Mouse (Mus musculus): ENCODE data around the gene Cdyl2.
A peak's percentile ranks its signal among the peaks of the same experiment; 100 is the strongest.

Cdyl2 gene

DNA sequence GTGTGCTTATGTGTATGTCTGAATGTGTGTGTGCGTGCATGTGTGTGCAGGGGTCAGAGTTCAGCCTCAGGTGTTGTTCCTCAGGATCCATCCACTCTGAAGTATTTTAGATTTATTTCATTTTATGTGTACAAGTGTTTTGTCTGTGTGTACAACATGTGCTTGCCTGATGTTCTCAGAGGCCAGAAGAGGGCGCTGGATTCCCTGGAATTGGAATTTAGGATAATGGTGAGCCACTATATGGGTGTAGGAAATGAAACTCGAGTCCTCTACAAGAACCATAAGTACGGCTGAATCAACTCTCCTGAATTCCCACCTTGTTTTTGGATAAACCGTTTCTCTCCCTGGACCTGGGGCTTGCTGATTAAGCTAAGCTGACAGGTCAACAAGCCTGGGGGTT is 61.2 kb downstream of the Cdyl2 start:
- DNase-seq (ENCODE audit: low spot score): peak; percentile 38

DNA sequence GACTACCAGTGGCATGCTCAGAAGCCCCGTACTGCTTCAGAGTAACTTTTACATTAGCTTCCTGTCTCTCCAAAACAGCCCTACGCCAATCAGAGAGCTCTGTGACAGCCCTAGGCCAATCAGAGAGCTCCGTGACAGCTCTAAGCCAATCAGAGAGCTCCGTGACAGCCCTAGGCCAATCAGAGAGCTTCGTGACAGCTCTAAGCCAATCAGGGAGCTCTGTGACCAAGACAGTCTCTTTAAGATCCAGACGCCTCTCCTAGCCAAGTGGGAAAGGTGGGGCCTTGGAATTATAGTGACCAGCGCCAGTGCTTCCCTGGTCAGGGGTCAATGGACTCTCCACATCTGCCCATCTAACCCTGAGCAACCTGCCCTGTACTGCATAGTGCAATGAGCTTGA is 62.2 kb downstream of the Cdyl2 start:
- DNase-seq (ENCODE audit: low spot score): no peak

DNA sequence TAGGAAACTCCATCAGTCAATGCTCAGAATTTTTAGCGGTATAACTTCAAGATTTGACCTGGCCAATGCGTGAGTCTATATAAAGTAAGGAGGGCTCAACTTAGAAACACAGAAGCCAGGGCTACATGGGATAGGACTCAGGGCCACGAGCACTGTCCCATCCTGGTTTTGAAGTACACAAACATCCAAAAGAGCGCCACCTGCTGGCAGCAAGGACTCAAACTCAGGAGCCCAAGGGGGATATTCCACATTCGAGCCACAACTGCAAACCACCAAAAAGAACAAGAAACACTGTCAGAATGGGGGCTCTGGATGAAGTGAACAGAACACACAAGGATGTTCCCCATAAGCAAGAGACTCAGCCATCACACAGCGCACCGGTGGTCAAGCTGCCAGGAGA is 63.8 kb downstream of the Cdyl2 start:
- no peak for DNase-seq (ENCODE audit: low spot score)

DNA sequence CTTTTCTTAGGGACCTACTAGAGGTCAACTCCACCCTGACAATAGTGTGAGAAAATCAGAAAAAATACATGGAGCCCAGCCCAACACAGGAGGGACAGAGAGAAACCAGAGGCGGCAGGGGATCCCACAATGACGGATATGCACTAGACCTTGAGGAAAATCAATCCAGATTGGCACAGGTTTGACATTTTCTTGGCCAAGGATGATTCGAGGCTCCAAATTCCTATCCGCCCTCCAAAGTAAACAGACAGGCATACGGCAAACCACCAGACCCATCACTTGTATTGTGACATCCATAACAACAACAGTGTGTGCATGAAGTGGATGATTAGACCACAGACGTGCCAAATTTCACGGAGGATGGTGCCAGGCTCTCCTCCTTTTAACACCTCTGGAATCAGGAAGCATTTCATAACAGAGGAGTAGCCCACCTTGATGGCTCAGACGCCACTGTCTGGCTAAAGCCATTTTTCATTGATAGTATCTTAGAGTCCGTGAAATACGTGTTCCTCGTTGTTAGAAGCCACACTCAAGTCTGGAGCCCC is 65.9 kb downstream of the Cdyl2 start:
- no peak for DNase-seq (ENCODE audit: low spot score)

DNA sequence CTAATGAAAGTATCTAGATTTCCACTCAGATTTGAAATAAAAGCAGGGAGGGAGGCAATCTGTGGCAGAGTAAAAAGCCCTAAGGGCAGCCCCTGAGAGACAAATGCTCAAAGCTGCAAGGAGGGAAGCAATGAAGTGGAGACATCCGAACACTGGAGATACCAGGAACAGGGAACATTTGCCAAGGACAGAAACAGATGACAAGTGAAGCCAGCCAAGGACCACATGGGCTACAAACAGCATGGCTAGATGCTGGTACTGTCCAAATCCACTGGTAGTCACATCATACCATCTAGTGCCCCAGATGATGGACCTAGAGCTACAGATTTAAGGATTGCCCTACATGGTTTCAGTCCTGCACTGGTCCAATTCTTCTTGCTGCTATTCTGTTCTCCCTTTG is 71.3 kb downstream of the Cdyl2 start:
- DNase-seq (ENCODE audit: low spot score): no peak

DNA sequence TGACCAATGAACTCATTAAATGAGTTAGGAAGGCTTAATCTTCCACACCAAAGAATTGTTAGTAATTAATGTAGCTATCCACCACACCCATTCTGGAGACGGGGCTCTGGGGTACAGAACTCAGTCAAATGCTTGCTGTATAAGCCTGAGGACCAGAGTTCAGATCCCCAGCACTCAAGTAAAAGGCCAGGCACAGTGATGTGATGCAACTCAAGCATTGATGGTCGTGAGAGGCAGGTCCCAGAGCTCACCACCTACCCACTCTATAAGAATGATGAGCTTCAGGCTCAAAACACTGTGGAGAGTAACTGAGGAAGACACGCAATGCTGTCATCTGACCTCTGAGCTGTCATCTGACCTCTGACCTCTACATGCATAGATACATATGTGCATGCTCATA is 76.0 kb downstream of the Cdyl2 start:
- no peak for DNase-seq (ENCODE audit: low spot score)

DNA sequence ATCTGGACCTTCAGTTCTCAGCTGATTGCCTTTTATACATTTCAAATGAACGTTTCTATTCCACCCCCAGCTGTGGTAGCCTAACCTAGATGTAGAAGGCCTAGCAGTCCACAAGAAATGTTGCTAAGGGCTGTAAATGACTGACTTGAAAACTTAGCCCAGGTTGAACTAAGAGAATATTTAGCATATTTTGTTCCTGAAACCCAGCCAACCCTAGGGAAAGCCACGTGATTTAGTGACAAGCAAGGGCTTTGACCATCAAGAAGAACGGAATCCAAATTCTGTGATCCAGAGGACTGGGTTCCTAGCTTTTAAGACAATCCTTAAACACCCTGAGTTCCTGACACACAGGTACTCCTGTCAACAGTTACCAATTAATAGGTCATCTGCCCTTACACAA is 77.9 kb downstream of the Cdyl2 start:
- no peak for DNase-seq (ENCODE audit: low spot score)

DNA sequence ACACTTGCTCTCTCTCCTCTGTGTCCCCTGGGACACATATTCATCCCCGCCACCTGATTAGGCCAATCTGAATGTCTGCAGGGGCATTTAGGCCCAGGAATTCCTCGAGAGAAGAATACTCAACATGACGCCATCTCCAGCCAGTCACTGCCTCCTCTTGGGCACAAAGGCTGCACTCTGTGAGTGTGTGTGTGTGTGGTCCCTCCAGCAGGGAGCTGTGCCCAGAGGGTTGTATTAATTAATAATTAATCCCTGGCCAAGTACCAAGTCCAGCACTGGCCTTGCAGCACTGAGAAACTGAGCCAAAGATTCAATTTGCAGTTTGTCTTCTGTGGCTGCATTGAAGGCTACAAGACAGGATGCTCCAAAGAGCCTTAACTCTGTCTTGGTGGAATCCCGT is 79.8 kb downstream of the Cdyl2 start:
- DNase-seq (ENCODE audit: low spot score): no peak

DNA sequence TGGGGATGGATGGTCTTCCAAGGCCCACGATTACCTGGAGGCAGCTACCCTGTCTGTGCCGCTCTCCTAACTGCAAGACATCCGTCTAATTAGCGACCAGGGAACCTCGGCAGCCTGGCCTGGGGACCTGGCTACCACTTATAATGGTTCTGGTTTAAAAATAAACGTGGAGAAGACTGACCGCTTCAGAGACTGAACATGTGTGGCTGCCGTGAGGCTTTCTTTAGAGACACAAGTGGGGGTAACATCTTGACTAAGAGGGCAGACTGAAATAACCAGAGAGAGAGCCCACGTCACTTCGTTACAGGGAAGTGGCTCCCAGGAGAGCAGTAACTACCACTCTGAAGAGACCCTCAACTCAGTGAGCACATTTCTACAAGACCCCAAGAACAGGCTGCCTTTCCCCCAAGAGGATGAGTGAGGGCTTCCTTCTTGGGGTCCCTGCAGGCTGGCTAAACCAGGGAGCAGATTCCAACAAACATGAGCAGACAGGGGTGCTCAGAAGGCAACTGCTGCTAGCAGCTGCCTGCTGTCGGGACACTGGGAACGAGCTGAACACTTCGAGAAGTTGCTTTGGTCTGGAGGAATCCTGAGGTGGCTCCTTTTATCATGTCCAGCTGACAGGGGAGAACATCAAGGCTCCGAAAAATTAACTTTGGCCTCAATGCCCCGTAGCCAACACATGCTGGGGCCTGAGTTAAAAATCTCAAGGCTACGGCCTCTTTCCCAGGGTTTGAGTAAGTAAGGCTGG is 82.6 kb downstream of the Cdyl2 start:
- DNase-seq (ENCODE audit: low spot score): no peak

DNA sequence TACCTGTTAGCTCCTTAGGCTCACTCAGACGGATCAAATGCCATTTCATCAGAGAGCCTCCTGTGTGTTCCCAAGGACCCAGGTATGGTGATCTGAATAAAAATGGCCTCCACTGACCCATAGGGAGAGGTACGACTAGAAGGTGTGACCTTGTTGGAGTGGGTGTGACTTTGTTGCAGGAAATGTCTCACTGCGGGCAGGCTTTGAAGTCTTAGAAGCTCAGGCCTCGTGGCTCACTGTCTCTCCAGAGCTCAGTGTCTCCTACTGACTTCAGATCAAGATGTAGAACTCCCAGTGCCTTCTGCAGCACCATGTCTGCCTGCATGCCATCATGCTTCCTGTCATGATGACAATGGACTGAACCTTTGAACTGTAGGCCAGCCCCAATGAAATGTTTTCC is 87.4 kb downstream of the Cdyl2 start:
- no peak for DNase-seq (ENCODE audit: low spot score)

DNA sequence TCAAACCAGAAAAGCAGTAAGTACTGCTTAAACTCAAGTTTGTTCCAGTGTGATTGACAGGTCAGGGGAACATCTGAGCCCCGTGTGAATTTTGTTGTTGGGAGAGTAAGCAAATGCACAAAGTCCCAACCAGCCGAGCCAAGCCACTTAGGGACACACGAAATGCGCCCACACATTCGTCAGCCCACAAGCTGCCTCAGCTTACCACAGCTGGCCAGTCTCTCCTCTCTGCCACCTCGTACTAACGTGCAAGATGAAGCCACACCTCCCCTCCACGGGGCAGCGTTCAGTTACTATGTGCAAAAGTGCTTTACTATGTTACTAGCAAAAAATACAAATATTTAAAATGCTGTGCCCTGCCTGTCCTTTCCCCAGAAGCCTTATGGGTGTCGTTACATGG is 91.9 kb downstream of the Cdyl2 start:
- no peak for DNase-seq (ENCODE audit: low spot score)

DNA sequence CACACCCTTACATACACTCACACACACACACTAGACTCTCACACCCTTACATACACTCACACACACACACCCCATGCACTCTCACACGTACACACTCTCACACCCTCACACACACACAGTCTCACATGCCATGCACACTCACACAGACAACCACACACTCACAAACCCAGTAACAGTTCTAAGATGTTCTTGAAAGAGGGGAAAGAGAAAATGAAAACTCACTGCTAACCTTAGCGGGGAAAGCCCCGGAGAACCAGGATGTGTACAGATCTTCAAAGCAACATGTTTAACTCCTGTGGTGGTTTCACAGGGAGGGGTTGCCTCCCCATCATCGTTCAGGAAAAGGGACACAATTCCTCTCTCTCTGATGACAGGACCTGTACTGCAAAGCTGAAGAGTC is 94.8 kb downstream of the Cdyl2 start:
- no peak for DNase-seq (ENCODE audit: low spot score)

DNA sequence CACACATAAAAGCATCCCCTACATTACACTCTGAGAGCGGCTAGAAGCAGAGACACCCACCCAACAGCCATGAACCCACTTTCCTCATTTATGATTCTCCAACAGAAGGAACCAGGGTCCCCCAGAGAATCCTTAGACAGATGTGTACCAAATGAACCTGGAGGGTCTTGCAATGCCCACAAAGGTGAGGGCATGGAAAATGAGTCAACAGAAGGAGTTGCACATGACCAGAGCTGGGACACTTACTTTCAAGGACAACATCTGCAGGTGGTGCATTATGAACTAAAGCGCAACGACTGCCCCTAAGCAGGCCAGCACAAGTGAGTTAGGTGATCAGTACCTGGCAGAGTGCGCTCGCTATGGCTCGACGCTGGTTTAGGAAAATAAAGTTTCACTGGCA is 95.6 kb downstream of the Cdyl2 start:
- DNase-seq (ENCODE audit: low spot score): no peak

DNA sequence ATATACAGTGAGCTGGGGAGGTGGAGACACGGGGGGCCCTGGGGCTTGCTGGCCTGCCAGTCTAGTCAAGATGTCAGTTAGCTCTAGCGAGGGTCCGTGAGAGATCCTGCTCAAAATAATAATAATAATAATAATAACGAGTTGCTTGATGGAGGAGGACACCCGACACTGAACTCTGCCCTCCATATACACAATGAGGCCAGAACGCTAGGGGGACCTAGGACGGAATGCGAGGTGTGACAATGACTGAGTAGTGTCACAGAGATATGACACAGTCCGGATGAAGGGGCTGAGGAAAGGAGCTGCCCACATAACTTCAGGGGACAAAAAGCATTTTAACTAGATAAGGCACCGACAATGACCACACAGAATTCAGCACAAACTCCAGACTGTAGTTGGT is 96.4 kb downstream of the Cdyl2 start:
- DNase-seq (ENCODE audit: low spot score): no peak

DNA sequence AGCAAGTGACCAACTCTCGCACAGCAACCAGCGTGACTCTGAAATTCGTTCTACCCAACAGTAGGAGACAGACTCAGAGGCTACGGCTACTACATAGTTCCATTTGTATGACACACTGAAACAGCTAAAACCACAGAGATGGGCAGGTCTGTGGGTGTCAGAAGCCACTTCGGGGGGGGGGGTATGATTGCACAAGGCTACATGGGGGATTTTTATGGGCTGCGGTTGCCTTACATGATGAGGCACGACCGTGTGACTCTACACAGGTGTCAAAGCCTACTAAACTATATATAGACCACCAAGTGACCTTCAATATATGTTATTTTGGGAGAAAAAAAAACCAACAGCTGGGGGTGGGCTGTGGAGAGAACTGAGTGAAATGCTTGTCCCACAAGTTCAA is 96.8 kb downstream of the Cdyl2 start:
- DNase-seq (ENCODE audit: low spot score): no peak

DNA sequence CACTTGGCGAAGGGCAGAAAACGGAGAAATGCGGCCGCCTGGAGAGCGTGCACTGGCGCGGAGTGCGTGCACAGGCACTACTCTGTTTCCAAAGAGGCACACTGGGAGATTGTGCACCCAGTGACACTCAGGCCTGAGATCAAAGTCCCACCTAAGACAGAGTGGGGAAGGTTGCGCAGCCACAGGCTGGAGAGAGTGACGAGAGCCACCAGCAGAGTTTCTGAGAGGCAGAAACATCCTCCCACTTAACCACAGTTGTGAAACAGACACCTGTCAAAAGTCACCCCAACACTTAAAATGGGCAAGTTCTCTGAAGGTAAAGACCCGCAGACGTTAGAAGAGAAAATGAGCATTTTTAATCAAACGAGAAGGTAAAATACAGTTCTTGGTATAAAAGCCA is 97.5 kb downstream of the Cdyl2 start:
- DNase-seq (ENCODE audit: low spot score): no peak

DNA sequence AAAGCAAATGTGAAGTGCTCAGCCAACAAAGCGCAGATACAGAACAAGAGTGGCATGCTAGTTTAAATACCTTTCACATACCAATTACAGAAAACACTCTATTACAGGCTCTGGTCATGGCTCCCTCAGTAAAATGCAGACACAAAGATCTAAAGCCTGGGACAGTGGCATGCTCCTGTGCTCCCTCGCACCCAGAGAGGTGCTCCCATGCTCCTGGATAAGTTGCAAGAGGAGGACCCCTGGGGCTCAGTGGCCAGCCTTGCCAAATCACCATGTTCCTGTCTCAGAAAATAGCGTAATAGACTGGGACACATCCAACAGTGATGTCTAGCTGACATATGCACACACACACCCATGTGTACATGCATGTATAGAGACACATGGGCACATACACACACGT is 98.4 kb downstream of the Cdyl2 start:
- DNase-seq (ENCODE audit: low spot score): no peak

DNA sequence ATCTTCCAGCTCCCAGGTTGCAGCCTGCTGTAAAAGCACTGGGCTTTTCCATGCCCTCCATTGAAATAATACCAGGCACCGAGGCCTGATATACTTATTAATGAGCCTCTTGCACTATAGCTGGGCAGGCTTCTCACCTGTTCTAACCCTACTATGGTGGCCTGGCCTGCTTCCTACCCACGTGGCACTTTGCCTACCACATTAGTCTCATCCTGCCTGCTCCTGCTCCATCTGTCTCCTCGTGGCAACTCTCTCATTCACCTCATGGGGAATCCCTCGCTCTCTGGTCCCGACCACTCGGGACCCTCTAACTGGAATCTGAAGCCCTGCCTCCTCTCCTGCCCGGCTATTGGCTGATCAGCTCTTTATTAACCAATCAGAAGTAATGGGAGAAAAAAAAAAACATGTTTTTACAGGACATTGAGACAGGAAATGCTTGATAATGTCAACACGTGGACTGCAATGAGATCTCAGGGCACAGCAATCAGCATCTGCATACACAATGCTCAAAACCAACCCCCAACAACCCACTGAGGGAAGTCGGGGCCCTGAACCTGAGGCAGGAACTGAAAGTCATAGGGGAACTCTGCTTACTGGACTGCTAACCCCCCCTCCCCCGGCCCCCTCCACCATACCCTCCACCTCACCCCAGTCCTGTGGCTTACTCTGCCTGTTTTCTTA is 99.2 kb downstream of the Cdyl2 start:
- no peak for DNase-seq (ENCODE audit: low spot score)

DNA sequence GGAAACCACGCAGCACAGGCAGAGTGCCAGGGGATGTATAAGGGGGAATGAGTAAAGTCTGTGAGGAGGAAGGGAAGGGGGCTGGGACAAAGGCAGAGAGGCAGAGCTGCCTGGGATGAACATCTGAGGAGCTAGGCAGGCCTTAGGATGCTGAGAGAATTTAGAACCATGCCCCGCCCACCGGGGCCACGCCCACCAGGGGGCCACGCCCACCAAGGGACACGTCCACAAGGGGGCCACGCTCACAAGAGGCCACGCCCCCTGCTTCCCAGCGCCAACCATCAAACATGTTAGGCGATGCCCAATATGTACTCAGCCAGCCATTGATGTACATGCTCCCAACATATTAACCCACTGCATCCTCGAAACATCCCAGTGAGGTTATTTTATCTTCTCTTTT is 102.7 kb downstream of the Cdyl2 start:
- DNase-seq (ENCODE audit: low spot score): no peak

DNA sequence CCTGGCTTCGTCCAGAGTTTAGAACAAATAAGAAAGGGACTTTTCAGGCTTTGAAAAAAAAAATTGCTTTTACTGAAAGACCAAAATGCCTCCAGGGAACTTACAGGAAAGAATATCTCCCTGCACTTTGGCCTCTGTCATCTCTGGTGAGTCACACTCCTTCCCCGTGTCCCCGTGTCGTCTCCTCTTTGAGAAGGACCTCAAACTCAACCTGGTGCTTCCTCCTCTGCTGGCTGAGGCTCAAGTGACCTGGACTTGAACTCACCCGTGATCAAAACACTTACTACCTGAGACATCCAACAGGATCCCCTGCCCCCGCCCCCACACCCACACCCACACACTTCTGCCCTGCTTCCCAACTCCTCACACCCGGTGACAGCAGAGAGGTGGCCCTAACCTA is 103.8 kb downstream of the Cdyl2 start:
- no peak for DNase-seq (ENCODE audit: low spot score)

DNA sequence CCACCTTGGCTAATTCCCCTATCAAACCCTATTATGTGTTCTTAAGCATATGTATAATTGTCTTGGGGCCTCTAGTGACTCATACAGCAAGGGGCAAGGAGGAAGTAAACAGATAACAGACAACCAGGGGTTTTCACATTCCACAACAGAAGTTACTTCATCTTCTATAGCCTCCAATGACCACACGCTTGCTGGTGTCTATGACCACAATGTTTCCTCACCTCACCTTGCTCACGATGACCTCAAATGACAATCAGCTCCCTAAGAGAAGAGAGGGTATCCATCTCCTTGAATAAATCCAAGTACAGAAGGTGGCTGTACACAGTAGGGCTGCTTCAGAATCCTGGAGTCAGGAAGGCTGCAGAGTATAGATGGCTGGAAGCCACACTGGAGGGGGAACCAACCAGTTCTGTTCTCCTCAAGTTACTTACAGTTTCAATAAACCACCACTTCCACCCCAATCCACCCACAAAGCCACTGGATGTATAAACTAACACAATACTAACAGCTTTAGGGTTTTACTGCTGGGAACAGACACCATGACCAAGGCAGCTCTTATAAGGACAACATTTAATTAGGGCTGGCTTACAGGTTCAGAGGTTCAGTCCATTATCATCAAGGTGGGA is 104.8 kb downstream of the Cdyl2 start:
- no peak for DNase-seq (ENCODE audit: low spot score)

DNA sequence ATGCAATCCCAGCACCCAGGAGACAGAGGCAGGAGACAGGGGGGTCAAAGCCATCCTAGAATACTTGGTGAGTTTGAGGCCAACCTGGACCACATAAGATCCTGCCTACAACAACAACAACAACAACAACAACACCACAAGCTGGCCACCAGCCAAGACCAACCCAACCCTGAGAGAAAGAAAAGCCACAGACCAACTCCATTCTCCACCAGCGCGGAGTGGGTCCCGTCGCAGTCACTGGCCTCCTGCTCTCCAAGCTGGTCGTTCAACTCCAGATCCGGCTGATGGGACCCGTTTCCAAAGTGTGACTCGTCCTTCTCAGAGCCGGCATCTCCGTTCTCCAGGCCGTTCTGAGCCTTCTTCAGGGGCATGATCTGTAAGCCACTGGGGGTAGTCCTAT is 109.2 kb downstream of the Cdyl2 start:
- no peak for DNase-seq (ENCODE audit: low spot score)

DNA sequence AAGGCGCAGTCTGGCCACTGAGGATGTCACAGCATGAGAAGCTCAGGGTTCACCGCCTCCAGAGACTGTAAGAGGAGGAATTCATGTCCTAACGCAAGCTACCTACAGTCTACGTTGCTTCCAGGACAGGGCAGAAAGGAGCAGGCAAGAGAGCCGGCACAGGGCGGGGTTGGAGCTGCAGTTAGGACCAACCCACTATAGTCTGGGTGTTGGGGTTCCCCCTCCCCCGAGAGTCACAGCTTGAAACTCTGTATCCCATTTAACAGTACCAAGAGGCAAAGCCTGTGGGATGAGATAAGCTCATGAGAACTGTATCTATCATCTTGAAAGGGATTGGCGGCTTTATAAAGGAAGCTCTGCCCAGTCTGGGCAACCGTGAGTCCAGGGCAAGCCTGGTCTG is 110.5 kb downstream of the Cdyl2 start:
- no peak for DNase-seq (ENCODE audit: low spot score)

All from embryo, embryonic 10 days (tissue).